Mouse (Mus musculus): ENCODE results near the gene Evi2b.

Gene Evi2b

DNA sequence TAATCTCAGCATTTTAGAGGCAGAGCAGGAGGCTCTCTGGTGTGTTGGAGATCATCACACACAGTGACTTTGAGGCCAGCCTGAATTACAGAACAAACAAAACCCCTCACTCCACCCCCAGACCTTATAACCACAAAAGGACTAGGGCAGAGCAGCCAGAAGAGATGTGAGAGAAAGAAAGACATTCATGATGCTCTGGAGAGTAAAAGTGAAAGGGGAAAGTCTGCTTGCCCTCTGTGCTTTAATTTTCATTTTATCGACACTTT, 681 bp upstream of the Evi2b start:
- in situ Hi-C loops (cut with MboI, MseI), result loop anchor here in 1 of 2 experiments (10.0 kb wide), 1 partner anchor 1029 kb away; the partner anchor contains the start of genes Sarm1 and Vtn

DNA sequence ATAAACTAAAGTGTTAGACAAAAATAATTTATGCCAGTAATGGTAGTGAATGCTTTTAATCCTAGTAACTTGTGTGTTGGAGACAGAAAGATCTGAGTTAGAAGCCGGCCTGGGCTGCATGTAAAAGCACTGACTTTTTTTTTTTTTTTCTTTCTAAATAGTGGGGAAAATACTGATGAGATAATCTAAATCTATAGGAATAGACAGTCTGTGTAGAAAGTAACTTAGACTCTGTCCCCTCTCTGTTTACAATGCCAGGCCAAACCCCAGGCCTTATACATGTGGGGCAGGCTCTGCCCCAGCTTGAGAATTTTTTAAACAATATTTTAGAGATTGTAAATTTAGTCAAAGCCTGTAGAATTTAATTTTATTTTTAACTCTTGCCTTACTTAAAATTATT, 618 bp downstream of the Evi2b start:
- in situ Hi-C loops (cut with MboI, MseI), result loop anchor here in 1 of 2 experiments (10.0 kb wide), 1 partner anchor 1028 kb away; the partner anchor contains the start of genes Sarm1 and Vtn

DNA sequence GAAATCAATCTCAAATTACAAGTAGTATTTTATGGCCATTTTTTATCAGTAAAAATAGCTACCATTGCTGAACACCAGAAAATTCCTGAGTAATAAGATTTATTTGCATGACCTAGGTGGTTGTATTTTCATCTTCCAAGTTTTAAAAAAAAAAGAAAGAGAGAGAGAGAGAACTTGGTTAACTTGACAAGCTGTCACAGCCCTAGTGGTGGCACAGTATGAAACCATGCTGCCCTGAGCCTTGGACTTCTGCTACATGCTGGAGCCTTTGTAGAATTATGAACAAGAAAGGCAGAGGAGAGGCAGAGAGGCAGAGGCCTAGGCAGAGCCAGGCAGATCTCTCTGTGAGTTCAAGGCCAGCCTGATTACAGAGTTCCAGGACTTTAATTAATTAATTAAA, 1.6 kb downstream of the Evi2b start:
- in situ Hi-C loops (cut with MboI, MseI), result loop anchor here in 1 of 2 experiments (10.0 kb wide), 1 partner anchor 1027 kb away; the partner anchor contains the start of genes Sarm1 and Vtn

- in situ Hi-C loops (cut with MboI, MseI), result loop anchor here in 1 of 2 experiments (10.0 kb wide), 1 partner anchor 1026 kb away; the partner anchor contains the start of genes Sarm1 and Vtn
Observed at GRCm38 (mm10) chr11:79520772-79521171, 2.8 kb downstream of the Evi2b start.

GRCm38 (mm10) chr11:79519878-79520291, 3.7 kb downstream of the Evi2b start:
- in situ Hi-C loops (cut with MboI, MseI), result loop anchor here in 1 of 2 experiments (10.0 kb wide), 1 partner anchor 1025 kb away; the partner anchor contains the start of genes Sarm1 and Vtn

GRCm38 (mm10) chr11:79519299-79519698, 4.3 kb downstream of the Evi2b start:
- in situ Hi-C loops (cut with MboI, MseI), result no loop called here

DNA sequence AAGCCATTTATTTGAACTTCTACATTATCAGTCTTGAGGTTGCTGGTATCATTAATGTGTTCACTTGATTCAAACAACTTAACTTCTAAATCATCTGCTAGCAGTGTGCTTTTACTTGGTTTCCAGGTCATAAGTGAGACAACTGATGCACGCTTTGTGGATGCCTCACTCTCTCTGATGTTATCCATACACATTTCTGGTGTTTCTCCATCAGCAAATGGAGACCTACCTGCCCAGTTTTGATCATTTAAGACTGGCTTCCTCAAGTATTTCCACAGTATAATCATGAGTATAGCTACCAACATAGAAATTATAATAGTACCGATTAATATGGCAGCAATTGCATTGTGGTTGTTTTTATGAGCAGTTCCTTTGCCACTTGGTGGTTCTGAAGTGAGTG, 7.8 kb downstream of the Evi2b start:
- in situ Hi-C loops (cut with MboI, MseI), result no loop called here

DNA sequence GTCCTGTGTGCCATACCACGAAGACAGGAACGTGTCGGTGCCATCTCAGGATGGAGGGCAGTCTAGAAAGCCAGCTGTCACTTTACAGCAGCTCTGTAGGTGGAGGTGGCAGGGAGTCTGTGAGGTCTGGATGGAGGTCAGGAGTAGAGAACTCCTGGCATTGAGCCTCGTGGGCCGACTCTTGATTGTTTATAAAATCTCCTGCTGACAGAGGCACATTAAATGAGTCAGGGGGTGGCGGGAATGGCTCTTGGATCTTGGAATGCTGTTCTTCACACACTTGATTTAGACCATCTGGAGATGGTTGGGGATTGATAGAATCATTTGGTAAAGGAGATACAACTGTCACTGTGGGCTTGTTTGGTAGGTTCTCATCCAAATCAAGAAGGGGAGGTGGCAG, 8.2 kb downstream of the Evi2b start:
- in situ Hi-C loops (cut with MboI, MseI), result no loop called here

- in situ Hi-C loops (cut with MboI, MseI), result no loop called here
Observed at GRCm38 (mm10) chr11:79511970-79512369, 11.6 kb downstream of the Evi2b start.

GRCm38 (mm10) chr11:79504506-79504905, 19.1 kb downstream of the Evi2b start:
- in situ Hi-C loops (cut with MboI, MseI), result no loop called here

DNA sequence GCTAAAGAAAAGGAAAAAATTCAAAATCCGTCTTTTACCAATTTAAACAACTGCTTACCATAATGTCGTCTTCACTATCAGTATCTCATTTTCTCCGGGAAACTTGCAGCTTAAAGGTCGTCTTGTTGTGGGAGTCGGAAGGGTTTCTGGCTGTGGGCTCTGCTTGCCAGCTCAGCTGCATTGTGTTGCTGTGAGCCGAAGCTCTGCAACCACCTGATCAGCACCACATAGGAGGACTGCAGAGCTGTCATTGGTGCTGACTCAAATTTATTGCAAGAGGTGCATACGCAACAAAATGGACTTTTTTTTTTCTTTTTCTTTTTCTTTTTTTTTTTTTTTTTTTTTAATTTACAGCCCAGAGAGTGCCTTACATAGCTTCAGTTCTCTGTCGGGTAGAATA, 19.7 kb downstream of the Evi2b start, which contains the start of gene Omg:
Gene Omg, minus strand, starts transcription at position 240 of the 400 bp plus-strand sequence.
- in situ Hi-C loops (cut with MboI, MseI), result no loop called here

- in situ Hi-C loops (cut with MboI, MseI), result no loop called here
Observed at GRCm38 (mm10) chr11:79502917-79503316, 20.6 kb downstream of the Evi2b start.

GRCm38 (mm10) chr11:79494976-79495800, 28.4 kb downstream of the Evi2b start:
- in situ Hi-C loops (cut with MboI, MseI), result loop anchor here in 1 of 2 experiments (5.0 kb wide), 1 partner anchor 57 kb away; no protein-coding TSS in a partner anchor

- in situ Hi-C loops (cut with MboI, MseI), result loop anchor here in 1 of 2 experiments (10.0 kb wide), 1 partner anchor 90 kb away; no protein-coding TSS in a partner anchor
Observed at GRCm38 (mm10) chr11:79484721-79485120, 38.8 kb downstream of the Evi2b start.

DNA sequence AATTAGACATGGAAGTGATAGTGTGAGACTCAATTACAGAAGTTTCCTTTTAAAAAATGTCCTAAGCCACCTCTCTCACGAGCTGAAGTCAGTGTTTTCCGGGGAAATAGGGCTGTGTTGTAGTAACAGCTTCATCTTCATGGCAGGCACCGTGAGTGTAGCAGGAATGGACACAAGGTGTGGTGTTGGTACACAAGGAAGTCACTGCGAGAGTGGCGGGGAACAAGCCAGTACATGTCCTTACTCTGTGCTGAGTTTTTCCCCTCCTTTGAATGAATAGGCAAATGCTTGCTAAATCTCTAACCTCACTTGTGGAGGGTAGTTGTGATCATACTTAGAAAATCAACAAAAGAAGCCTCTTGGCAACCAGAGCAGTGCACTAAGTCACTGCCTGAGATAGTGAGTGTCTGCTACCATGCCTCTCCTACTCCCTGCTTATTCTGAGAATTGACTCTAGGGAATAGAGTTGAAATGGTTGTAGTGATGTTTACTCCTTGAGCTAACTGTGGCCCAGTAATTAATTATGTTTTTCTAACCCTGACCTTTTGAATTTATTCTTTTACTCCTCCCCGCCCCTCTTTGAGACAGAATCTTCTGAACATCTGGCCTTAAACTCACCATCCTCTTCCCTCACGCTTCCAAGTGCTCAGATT, 39.6 kb downstream of the Evi2b start:
- in situ Hi-C loops (cut with MboI, MseI), result loop anchor here in 1 of 2 experiments (10.0 kb wide), 1 partner anchor 91 kb away; no protein-coding TSS in a partner anchor

DNA sequence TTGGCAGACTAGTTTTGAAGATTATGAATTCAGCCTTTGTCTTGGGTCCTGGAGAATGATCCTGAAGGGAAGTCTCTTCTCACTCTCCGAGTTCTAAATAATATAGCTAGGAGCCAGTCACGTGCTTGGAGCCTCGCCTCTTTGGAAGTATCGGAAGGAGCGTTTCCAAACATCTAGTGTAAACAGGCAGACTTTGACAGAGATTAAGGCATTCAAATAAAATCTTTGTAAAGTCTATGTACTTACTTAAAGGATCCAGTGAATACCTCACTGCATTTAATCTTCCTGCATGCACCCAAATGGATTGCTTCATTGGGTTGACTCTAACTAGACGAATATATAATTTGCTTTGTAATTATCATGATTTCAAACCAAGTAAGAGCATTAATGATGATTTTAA, 40.2 kb downstream of the Evi2b start:
- in situ Hi-C loops (cut with MboI, MseI), result loop anchor here in 1 of 2 experiments (10.0 kb wide), 1 partner anchor 91 kb away; no protein-coding TSS in a partner anchor

- in situ Hi-C loops (cut with MboI, MseI), result loop anchor here in 1 of 2 experiments (10.0 kb wide), 1 partner anchor 1343 kb away; no protein-coding TSS in a partner anchor
Observed at GRCm38 (mm10) chr11:79468097-79468496, 55.5 kb downstream of the Evi2b start.

Measured in T-helper 17 cell (primary cell).